Mouse (Mus musculus) spleen, adult 12 weeks (tissue): ENCODE results near the gene Ndufb8.

ENCODE experiments used
- DNase-seq: peaks from one replicate; pipeline ENCODE4 v3.0.0; 2022; ENCODE audit warnings: low spot score

The Ndufb8 gene

GRCm38 (mm10) chr19:44554861-44555590, at the start of gene Ndufb8:
TSS of gene Ndufb8 (minus strand) at chr19:44555440.
- DNase-seq: peak; percentile 87

- no peak for DNase-seq
These were observed 38.9 kb upstream of the Ndufb8 start for GRCm38 (mm10) chr19:44594180-44594579.

GRCm38 (mm10) chr19:44591638-44592037, 36.4 kb upstream of the Ndufb8 start:
- DNase-seq: no peak

GRCm38 (mm10) chr19:44590992-44591391, 35.8 kb upstream of the Ndufb8 start:
- no peak for DNase-seq

GRCm38 (mm10) chr19:44589591-44590223, 34.5 kb upstream of the Ndufb8 start:
- DNase-seq: no peak

- DNase-seq: no peak
These were observed 32.8 kb upstream of the Ndufb8 start for GRCm38 (mm10) chr19:44588036-44588435.

GRCm38 (mm10) chr19:44582638-44583309, 27.5 kb upstream of the Ndufb8 start:
- DNase-seq: peak; percentile 73

GRCm38 (mm10) chr19:44582103-44582502, 26.9 kb upstream of the Ndufb8 start:
- no peak for DNase-seq

- no peak for DNase-seq
These were observed 22.8 kb upstream of the Ndufb8 start for GRCm38 (mm10) chr19:44578038-44578437.

GRCm38 (mm10) chr19:44576275-44576674, 21.0 kb upstream of the Ndufb8 start:
- no peak for DNase-seq

- no peak for DNase-seq
These were observed 12.5 kb upstream of the Ndufb8 start for GRCm38 (mm10) chr19:44567763-44568162.

- DNase-seq: no peak
These were observed 8.8 kb upstream of the Ndufb8 start for GRCm38 (mm10) chr19:44564006-44564405.

- DNase-seq: peak; percentile 87
These were observed 7.5 kb upstream of the Ndufb8 start, which contains the start of gene Hif1an for GRCm38 (mm10) chr19:44562652-44563206. TSS of gene Hif1an (plus strand) at chr19:44562850.

- DNase-seq: no peak
These were observed 765 bp downstream of the Ndufb8 start for GRCm38 (mm10) chr19:44554490-44554860.

GRCm38 (mm10) chr19:44553286-44553685, 2.0 kb downstream of the Ndufb8 start:
- DNase-seq: no peak

- DNase-seq: no peak
These were observed 2.5 kb downstream of the Ndufb8 start, which contains the start of gene Gm20538 for GRCm38 (mm10) chr19:44552731-44553130. TSS of gene Gm20538 (minus strand) at chr19:44552831.

GRCm38 (mm10) chr19:44545321-44546041, 9.8 kb downstream of the Ndufb8 start, which contains the start of gene Sec31b:
TSS of gene Sec31b (minus strand) at chr19:44545864.
- no peak for DNase-seq

- peak; percentile 60 for DNase-seq
These were observed 10.5 kb downstream of the Ndufb8 start for GRCm38 (mm10) chr19:44544775-44545174.

- no peak for DNase-seq
These were observed 10.9 kb downstream of the Ndufb8 start for GRCm38 (mm10) chr19:44544372-44544771.

- no peak for DNase-seq
These were observed 12.5 kb downstream of the Ndufb8 start for GRCm38 (mm10) chr19:44542694-44543178.

- no peak for DNase-seq
These were observed 17.8 kb downstream of the Ndufb8 start for GRCm38 (mm10) chr19:44537416-44537815.

- no peak for DNase-seq
These were observed 19.9 kb downstream of the Ndufb8 start for GRCm38 (mm10) chr19:44535376-44535775.
